Mouse (Mus musculus) thymus, adult 18-20 months (tissue): ENCODE data around the gene Spdya.
"Not testable (repeated sequence)": the region's sequence is repeated elsewhere in the genome, so short reads cannot be mapped to it uniquely, and the experiment has no call there.

Experiments used
- DNase-seq, 2 experiments: peaks; one replicate each; pipeline ENCODE4 v3.0.0; 2022; ENCODE audit warnings: mixed read lengths in 2 of 2

The Spdya gene

GRCm38 (mm10) chr17:71551757-71552451, at the start of gene Spdya:
Spdya (plus strand) TSS chr17:71552061.
- DNase-seq = peak; percentile 61

- DNase-seq = no peak
These were observed 45.0 kb upstream of the Spdya start for GRCm38 (mm10) chr17:71506832-71507231.

- no peak for DNase-seq
These were observed 41.6 kb upstream of the Spdya start for GRCm38 (mm10) chr17:71510297-71510696.

GRCm38 (mm10) chr17:71526302-71526708, 25.6 kb upstream of the Spdya start:
- no peak for DNase-seq

- peak; percentile 77 to 81 for DNase-seq
These were observed 24.9 kb upstream of the Spdya start, which contains the start of gene Ndc80 for GRCm38 (mm10) chr17:71526711-71527564. Ndc80 (minus strand) TSS chr17:71526857.

GRCm38 (mm10) chr17:71528042-71528441, 23.8 kb upstream of the Spdya start:
- DNase-seq = no peak

GRCm38 (mm10) chr17:71535595-71535994, 16.3 kb upstream of the Spdya start:
- DNase-seq = not testable (repeated sequence)

GRCm38 (mm10) chr17:71537164-71537563, 14.7 kb upstream of the Spdya start:
- no peak for DNase-seq

- no peak for DNase-seq
These were observed 3.3 kb upstream of the Spdya start for GRCm38 (mm10) chr17:71548586-71548985.

GRCm38 (mm10) chr17:71551350-71551749, 511 bp upstream of the Spdya start:
- no peak for DNase-seq

- DNase-seq = no peak
These were observed 1.0 kb downstream of the Spdya start for GRCm38 (mm10) chr17:71552901-71553300.

- no peak for DNase-seq
These were observed 9.8 kb downstream of the Spdya start for GRCm38 (mm10) chr17:71561631-71562030.

- DNase-seq = no peak
These were observed 27.4 kb downstream of the Spdya start for GRCm38 (mm10) chr17:71579176-71579705.

GRCm38 (mm10) chr17:71597881-71598658, 46.2 kb downstream of the Spdya start:
- no peak for DNase-seq

- DNase-seq = peak; percentile 82 to 88
These were observed 47.0 kb downstream of the Spdya start for GRCm38 (mm10) chr17:71598659-71599554.

GRCm38 (mm10) chr17:71615638-71616318, 63.9 kb downstream of the Spdya start, which contains the start of gene Wdr43:
Wdr43 (plus strand) TSS chr17:71615895.
- peak; percentile 94 to 95 for DNase-seq

- DNase-seq = peak; percentile 20 to 22
These were observed 64.6 kb downstream of the Spdya start for GRCm38 (mm10) chr17:71616319-71617032.

GRCm38 (mm10) chr17:71617033-71617362, 65.1 kb downstream of the Spdya start:
- no peak for DNase-seq

- no peak for DNase-seq
These were observed 66.1 kb downstream of the Spdya start for GRCm38 (mm10) chr17:71617974-71618373.

- no peak for DNase-seq
These were observed 79.9 kb downstream of the Spdya start for GRCm38 (mm10) chr17:71631806-71632205.
